Mouse (Mus musculus) MEL (cell line): ENCODE data around the gene Rbm46. TPM values are rescaled to one million over a fixed set of nuclear protein-coding genes. Genes with fewer than 3 reads are reported as not detected.

Experiments
- DNase-seq: peaks from one replicate; pipeline ENCODE4 v3.0.0; 2011; ENCODE audit warnings: low read depth, low spot score
- H3K27ac ChIP-seq: 2 replicates; pipeline ENCODE4 v1.5.1; 2012; ENCODE audit warnings: low read depth, mild to moderate bottlenecking, control low read depth, low read length, moderate library complexity; ENCODE audit not compliant: control insufficient read depth
- H3K27me3 ChIP-seq, 2 experiments: fragments of 150-350 bp in 1 of 2; sonication (generic) in 1 of 2; 2 replicates each; pipeline ENCODE4 v1.6.1; 2012; ENCODE audit warnings: low read length in 2 of 2, mild to moderate bottlenecking in 2 of 2, improper control_type of control experiment in 1 of 2, moderate library complexity in 1 of 2; ENCODE audit not compliant: insufficient read depth in 2 of 2, control insufficient read depth in 1 of 2
- H3K36me3 ChIP-seq, 2 experiments: 2 replicates each; pipeline ENCODE4 v1.6.1; 2012 to 2014; ENCODE audit warnings: low read length in 2 of 2, improper control_type of control experiment in 1 of 2, inconsistent platforms in 1 of 2, mild to moderate bottlenecking in 1 of 2; ENCODE audit not compliant: insufficient read depth in 2 of 2, control insufficient read depth in 1 of 2
- H3K4me1 ChIP-seq, 2 experiments: fragments of 150-350 bp in 1 of 2; sonication (generic) in 1 of 2; 2 replicates each; pipeline ENCODE4 v1.6.1; 2012; ENCODE audit warnings: low read length in 2 of 2, improper control_type of control experiment in 1 of 2, mild to moderate bottlenecking in 1 of 2; ENCODE audit not compliant: insufficient read depth in 2 of 2, control insufficient read depth in 1 of 2
- H3K4me3 ChIP-seq, 2 experiments: fragments of 150-350 bp in 1 of 2; sonication (generic) in 1 of 2; 2 replicates each; pipeline ENCODE4 v1.5.1; 2012; ENCODE audit warnings: low read depth in 2 of 2, low read length in 2 of 2, mild to moderate bottlenecking in 2 of 2, moderate library complexity in 2 of 2, control low read depth in 1 of 2, improper control_type of control experiment in 1 of 2; ENCODE audit not compliant: control insufficient read depth in 1 of 2, insufficient read depth in 1 of 2
- H3K79me2 ChIP-seq: 2 replicates; pipeline ENCODE4 v1.6.1; 2012; ENCODE audit warnings: mild to moderate bottlenecking, low read length, moderate library complexity; ENCODE audit not compliant: control insufficient read depth, poor library complexity, insufficient read depth
- H3K9ac ChIP-seq: 2 replicates; pipeline ENCODE4 v1.6.1; 2012; ENCODE audit warnings: low read depth, mild to moderate bottlenecking, control low read depth, low read length, moderate library complexity; ENCODE audit not compliant: control insufficient read depth, poor library complexity, severe bottlenecking
- H3K9me3 ChIP-seq: fragments of 150-350 bp; sonication (generic); replicated peaks from 2 replicates; pipeline ENCODE4 v1.6.1; 2012; ENCODE audit warnings: mild to moderate bottlenecking, low read length, improper control_type of control experiment, moderate library complexity; ENCODE audit not compliant: insufficient read depth
- CHD2 ChIP-seq: IDR thresholded peaks from 2 replicates; pipeline ENCODE4 v1.6.1; 2011; ENCODE audit warnings: low read length, improper control_type of control experiment
- CTCF ChIP-seq, 3 experiments: IDR thresholded peaks in 2 of 3; conservative IDR thresholded peaks in 1 of 3; 2 replicates each; pipeline ENCODE4 v1.5.1; 2011 to 2012; ENCODE audit warnings: low read length in 3 of 3, low read depth in 2 of 3, mild to moderate bottlenecking in 2 of 3, improper control_type of control experiment in 1 of 3, inconsistent platforms in 1 of 3, mixed read lengths in 1 of 3, moderate library complexity in 1 of 3; ENCODE audit not compliant: control insufficient read depth in 1 of 3, insufficient read depth in 1 of 3, poor library complexity in 1 of 3, severe bottlenecking in 1 of 3
- E2F4 ChIP-seq: IDR thresholded peaks from 2 replicates; pipeline ENCODE4 v1.6.1; 2011; ENCODE audit warnings: low read depth, low read length, improper control_type of control experiment, borderline replicate concordance
- HCFC1 ChIP-seq: IDR thresholded peaks from 2 replicates; pipeline ENCODE4 v1.6.1; 2012; ENCODE audit warnings: low read depth, mild to moderate bottlenecking, inconsistent platforms, low read length, improper control_type of control experiment, moderate library complexity
- MAZ ChIP-seq: IDR thresholded peaks from 2 replicates; pipeline ENCODE4 v1.6.1; 2012; ENCODE audit warnings: low read depth, mild to moderate bottlenecking, inconsistent platforms, low read length, improper control_type of control experiment
- MXI1 ChIP-seq: IDR thresholded peaks from 2 replicates; pipeline ENCODE4 v1.6.1; 2011; ENCODE audit warnings: mild to moderate bottlenecking, low read depth, low read length, improper control_type of control experiment
- RAD21 ChIP-seq: IDR thresholded peaks from 2 replicates; pipeline ENCODE4 v1.6.1; 2011; ENCODE audit warnings: mild to moderate bottlenecking, low read depth, low read length, improper control_type of control experiment
- RCOR1 ChIP-seq: IDR thresholded peaks from 2 replicates; pipeline ENCODE4 v1.6.1; 2012; ENCODE audit warnings: low read depth, mild to moderate bottlenecking, inconsistent platforms, low read length, improper control_type of control experiment
- SIN3A ChIP-seq: IDR thresholded peaks from 2 replicates; pipeline ENCODE4 v1.6.1; 2012; ENCODE audit warnings: low read length, improper control_type of control experiment, inconsistent platforms
- SMC3 ChIP-seq: IDR thresholded peaks from 2 replicates; pipeline ENCODE4 v1.6.1; 2011; ENCODE audit warnings: low read depth, low read length, improper control_type of control experiment
- TAL1 ChIP-seq: IDR thresholded peaks from 2 replicates; pipeline ENCODE4 v1.6.1; 2012; ENCODE audit warnings: mild to moderate bottlenecking, inconsistent platforms, low read length, moderate library complexity, mixed read lengths
- UBTF ChIP-seq: IDR thresholded peaks from 2 replicates; pipeline ENCODE4 v1.6.1; 2012; ENCODE audit warnings: low read depth, mild to moderate bottlenecking, inconsistent platforms, low read length, improper control_type of control experiment, moderate library complexity, borderline replicate concordance; ENCODE audit not compliant: insufficient read depth
- USF2 ChIP-seq, 2 experiments: IDR thresholded peaks; 2 replicates each; pipeline ENCODE4 v1.6.1; 2011 to 2012; ENCODE audit warnings: improper control_type of control experiment in 2 of 2, low read length in 2 of 2, borderline replicate concordance in 1 of 2, inconsistent platforms in 1 of 2, low read depth in 1 of 2, mild to moderate bottlenecking in 1 of 2; ENCODE audit not compliant: insufficient read depth in 1 of 2
- ZC3H11A ChIP-seq: IDR thresholded peaks from 2 replicates; pipeline ENCODE4 v1.6.1; 2012; ENCODE audit warnings: low read depth, mild to moderate bottlenecking, inconsistent platforms, low read length, improper control_type of control experiment
- polyA plus RNA-seq, 2 experiments: library from polyadenylated mRNA; stranded (reverse) in 1 of 2; unstranded in 1 of 2; fragments of >175 nt in 1 of 2; fragments of >200 nt in 1 of 2; gene quantifications; 2 replicates each; pipeline versions ENCODE4 v1.2.1 to v1.2.4; 2012; ENCODE audit warnings: low replicate concordance in 2 of 2, low read depth in 1 of 2; ENCODE audit not compliant: insufficient read length in 2 of 2, insufficient read depth in 1 of 2, missing spikeins in 1 of 2
- total RNA-seq: library from RNA; depleted of rRNA; stranded (reverse); fragments of 300-350 nt; gene quantifications from 2 replicates; pipeline ENCODE4 v1.2.3, GENCODE M21; 2012

The Rbm46 gene
- total and polyA plus RNA-seq, 3 experiments, result not detected

DNA sequence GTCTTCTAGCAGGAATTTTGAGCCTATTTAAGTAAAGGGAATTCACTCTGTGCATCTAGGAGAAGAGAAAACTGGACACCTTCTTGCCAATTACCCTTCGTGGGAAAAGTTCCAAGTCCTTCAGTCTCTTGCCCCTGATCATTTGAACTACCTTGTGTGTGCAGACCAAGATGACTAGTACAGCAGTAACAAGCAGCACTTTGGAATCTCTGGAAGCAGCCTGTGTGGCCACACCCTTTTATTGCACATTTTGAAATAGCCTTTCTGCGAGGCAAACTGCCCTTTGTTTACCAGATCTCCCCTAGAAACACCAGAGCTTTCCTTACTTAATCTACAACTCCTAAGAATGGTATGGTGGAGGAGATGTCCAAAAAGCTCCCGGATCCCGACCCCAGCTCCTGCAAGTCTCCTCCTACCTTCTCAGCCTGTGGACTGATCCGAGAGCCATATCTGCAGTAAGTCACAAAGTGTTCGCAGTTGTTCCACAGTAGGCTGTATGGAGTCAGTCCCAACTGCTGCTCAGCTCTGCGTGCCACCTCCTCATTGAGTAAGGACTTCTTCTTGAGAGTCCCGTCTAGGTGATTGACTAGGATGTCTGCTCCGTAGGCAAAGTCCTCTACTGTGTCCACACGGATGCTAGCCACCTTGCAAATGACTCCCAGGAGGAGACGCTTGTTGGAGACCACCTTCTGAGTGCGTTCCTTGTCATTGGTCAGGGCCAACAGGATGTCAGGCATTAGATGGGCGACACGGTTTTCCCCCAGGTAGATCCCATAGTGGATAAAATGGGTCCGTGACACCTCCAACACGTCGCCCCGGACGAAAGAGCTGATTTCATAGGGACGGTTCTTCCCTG lies 26.7 kb upstream of the Rbm46 start:
- H3K9ac ChIP-seq, result no peak overlapping the region
- H3K27ac ChIP-seq, result no peak overlapping the region
- H3K79me2 ChIP-seq, result no peaks in the 10 kb centered on the region
- no peaks in the 10 kb centered on the region for H3K27me3 ChIP-seq
- TF ChIP-seq ZC3H11A (no peak), MXI1 (no peak), RCOR1 (no peak), SIN3A (no peak), SMC3 (no peak), TAL1 (no peak), E2F4 (no peak), CHD2 (no peak), MAZ (no peak), HCFC1 (no peak), UBTF (no peak)
- DNase-seq, result no peak
- no peak overlapping the region for H3K4me3 ChIP-seq
- H3K9me3 ChIP-seq, result no peaks in the 10 kb centered on the region
- H3K4me1 ChIP-seq, result no peaks in the 10 kb centered on the region
- H3K36me3 ChIP-seq, result no peaks in the 10 kb centered on the region

DNA sequence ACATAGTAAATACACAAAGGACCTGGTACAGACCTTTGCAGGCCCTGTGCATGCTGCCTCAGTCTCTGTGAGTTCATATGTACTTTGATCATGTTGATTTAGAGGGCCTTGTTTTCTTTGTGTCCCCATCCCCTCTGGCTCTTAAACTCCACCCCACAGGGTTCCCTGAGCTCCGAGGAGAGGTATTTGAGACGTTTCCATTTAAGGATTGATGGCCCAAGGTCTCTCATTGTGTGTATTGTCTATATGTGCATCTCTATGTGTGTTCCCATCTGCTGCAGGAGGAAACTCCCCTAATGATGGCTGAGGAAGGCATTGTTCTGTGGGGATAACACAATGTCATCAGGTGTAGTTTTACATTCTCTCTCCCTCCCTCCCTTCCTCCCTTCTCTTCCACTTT lies 12.6 kb upstream of the Rbm46 start:
- no peaks in the 10 kb centered on the region for H3K9me3 ChIP-seq
- DNase-seq, result no peak
- H3K27ac ChIP-seq, result no peak overlapping the region
- H3K79me2 ChIP-seq, result no peaks in the 10 kb centered on the region
- H3K9ac ChIP-seq, result no peak overlapping the region
- no peaks in the 10 kb centered on the region for H3K36me3 ChIP-seq
- no peak for TF ChIP-seq ZC3H11A
- TF ChIP-seq, all 39 proteins: peak for 0
- Histone ChIP-seq H3K27me3 (no peaks in the 10 kb centered on the region), H3K4me1 (no peaks in the 10 kb centered on the region), H3K4me3 (no peak overlapping the region)

GRCm38 (mm10) chr3:82877258-82877657 lies 975 bp upstream of the Rbm46 start:
- no peaks in the 10 kb centered on the region for H3K79me2 ChIP-seq
- TF ChIP-seq RAD21 (peak; percentile 3; the same call in 1 of the 2 replicates), CTCF (IDR thresholded peaks at IDR 0.05 in 2 of 3, conservative IDR thresholded peaks at IDR 0.05 in 1 of 3; ENCODE audit: control insufficient read depth in 1 of 3, insufficient read depth in 1 of 3, low read depth in 2 of 3, low read length in 3 of 3, poor library complexity in 1 of 3, severe bottlenecking in 1 of 3) (peak in 2 of 3 experiments; percentile 25 to 33; a peak in 4 of 6 replicates), USF2 (IDR thresholded peaks at IDR 0.05; ENCODE audit: borderline replicate concordance in 1 of 2, insufficient read depth in 1 of 2, low read depth in 1 of 2, low read length in 2 of 2) (no peak)
- no peak overlapping the region for H3K9ac ChIP-seq
- no peaks in the 10 kb centered on the region for H3K27me3 ChIP-seq
- H3K36me3 ChIP-seq, result no peaks in the 10 kb centered on the region
- no peaks in the 10 kb centered on the region for H3K9me3 ChIP-seq
- peak; percentile 12 for DNase-seq
- H3K4me3 ChIP-seq, result no peak overlapping the region
- H3K4me1 ChIP-seq, result no peaks in the 10 kb centered on the region
- H3K27ac ChIP-seq, result no peak overlapping the region
